Mouse (Mus musculus): ENCODE measurements around the gene Pim1.

- TF ChIP-seq CTCF (IDR thresholded peaks at IDR 0.05; ENCODE audit: insufficient read depth, low read length) (no peak), POLR2A (IDR thresholded peaks at IDR 0.05; ENCODE audit: borderline replicate concordance, extremely low read depth, low read depth, low read length) (no peak)
Measured at GRCm38 (mm10) chr17:29499511-29499910, 9.0 kb downstream of the Pim1 start.

Data from lung, adult 2 months (tissue).